Mouse (Mus musculus): ENCODE data around the gene Mis12.

DNA sequence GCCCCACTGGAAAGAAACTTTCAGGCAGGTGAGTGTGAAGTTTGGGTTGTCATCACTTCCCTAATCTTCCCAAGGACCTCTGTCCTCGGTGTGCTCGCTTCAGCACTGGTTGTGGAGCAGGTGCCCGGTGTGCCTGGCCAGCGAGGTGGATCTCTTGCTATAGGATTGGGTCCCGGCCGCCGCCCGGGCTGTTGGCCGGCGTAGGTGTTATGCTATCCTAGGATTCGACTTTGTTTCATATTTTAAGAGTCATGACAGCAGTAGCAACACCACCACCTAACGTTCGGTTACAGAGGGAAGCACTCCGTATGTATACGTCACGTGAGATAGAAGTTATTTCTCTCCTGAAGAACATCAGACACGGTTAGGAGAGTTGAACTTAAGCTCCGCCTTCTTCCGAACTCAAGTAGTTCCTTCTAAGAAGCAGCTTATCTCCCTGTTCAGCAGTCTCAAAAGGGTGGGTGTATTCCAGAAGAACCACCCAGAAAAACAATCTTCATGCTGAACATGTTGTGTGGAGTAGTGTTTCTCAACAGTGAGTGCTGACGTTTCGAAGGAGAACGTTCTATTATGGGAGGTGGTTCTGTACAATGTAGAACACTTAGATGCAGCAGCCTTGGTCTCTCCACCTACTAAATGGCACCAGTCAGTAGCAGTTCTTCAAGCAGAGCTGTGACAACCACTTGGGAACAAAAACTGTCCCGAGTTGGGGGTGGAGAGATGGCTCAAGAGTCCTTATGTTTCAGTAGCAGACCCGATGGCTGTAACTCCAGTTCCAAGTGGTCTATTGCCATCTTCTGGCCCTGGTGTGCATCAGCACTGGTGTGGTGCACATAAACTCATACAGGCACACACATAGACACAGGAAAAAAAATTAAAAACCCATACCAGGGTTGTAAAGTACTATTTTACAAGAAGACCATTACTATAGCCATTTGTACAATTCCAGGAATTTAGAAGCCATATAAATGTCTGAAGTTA lies 48.6 kb upstream of the Mis12 start:
- no peak for TF ChIP-seq CTCF (IDR thresholded peaks at IDR 0.05; ENCODE audit: low read depth, low read length)
- no peak for TF ChIP-seq GATA1 (IDR thresholded peaks at IDR 0.05; ENCODE audit: borderline replicate concordance, low read length)
- TF ChIP-seq POLR2AphosphoS5 (IDR thresholded peaks at IDR 0.05; ENCODE audit: insufficient replicate concordance, low read depth, low read length): no peak
- peak; percentile 71 for TF ChIP-seq TAL1 (conservative IDR thresholded peaks at IDR 0.05; ENCODE audit: low read depth, low read length)

All from G1E (cell line).